ENCODE assay signal across 9 mouse cellular contexts in genomic region chr4:99947192-99947591, GRCm38 (mm10). TPM values are rescaled to one million over a fixed set of nuclear protein-coding genes. Genes with fewer than 3 reads are reported as not detected.
DNase-seq lines count a peak whose midpoint lies in the region; ATAC-seq and TF ChIP-seq lines count a peak whose summit lies in the region.
"Had no signal": no experiment of that assay in that cellular context is flagged by ENCODE, and none has a peak within 500 bp of the region (broad histone marks: within the 10 kb centered on the region; RNA-seq: fewer than 3 reads in every experiment).

No protein-coding gene starts in this region.

- no peak for DNase-seq in lung, adult 2 months
- DNase-seq in R1 (ENCODE audit: low read depth, low spot score): peak; percentile 42
- peak; percentile 67 for DNase-seq in hindbrain, postnatal 0 days (ENCODE audit: low spot score)
- DNase-seq in retina, embryonic 14.5 days (ENCODE audit: low spot score): peak; percentile 68
- DNase-seq in spleen, postnatal 36 days (ENCODE audit: low spot score in 2 of 2): no peak
- DNase-seq in layer of hippocampus, postnatal 36 days: no peak
- no peak for DNase-seq in natural killer cell, adult 2 months (ENCODE audit: low spot score in 2 of 2)
- DNase-seq: right cerebral cortex, postnatal 14 days had no signal

- 0 out of 2 replicates have a peak overlapping the region, but pooled peaks have one; percentile 30 for H3K27ac ChIP-seq in lung, embryonic 15.5 days
- H3K27ac ChIP-seq in hindbrain, postnatal 0 days: no peak overlapping the region

- H3K36me3 ChIP-seq in lung, embryonic 15.5 days: no peaks in the 10 kb centered on the region
- no peaks in the 10 kb centered on the region for H3K36me3 ChIP-seq in hindbrain, postnatal 0 days (ENCODE audit: insufficient read depth, low read length)

- no peak overlapping the region for H3K4me2 ChIP-seq in lung, embryonic 15.5 days
- H3K4me2 ChIP-seq in hindbrain, postnatal 0 days (ENCODE audit: low read depth, low read length): no peak overlapping the region

- H3K4me1 ChIP-seq in lung, embryonic 15.5 days: 0 out of 2 replicates have a peak, but pooled peaks cover 4% of the 10 kb centered on the region
- no peaks in the 10 kb centered on the region; the same call in 1 of the 2 replicates for H3K4me1 ChIP-seq in lung, adult 2 months (ENCODE audit: control insufficient read depth, insufficient read depth, low read length)
- H3K4me1 ChIP-seq in hindbrain, postnatal 0 days (ENCODE audit: insufficient read depth, low read length): no peaks in the 10 kb centered on the region

- H3K4me3 ChIP-seq in lung, embryonic 15.5 days: no peak overlapping the region
- no peak overlapping the region for H3K4me3 ChIP-seq in lung, adult 2 months (replicated peaks; ENCODE audit: extremely low read depth, low read depth, low read length)
- H3K4me3 ChIP-seq in hindbrain, postnatal 0 days (ENCODE audit: low read length): no peak overlapping the region

- TF ChIP-seq POLR2A in lung, adult 2 months (IDR thresholded peaks at IDR 0.05; ENCODE audit: borderline replicate concordance, extremely low read depth, low read depth, low read length): no peak

- no peak overlapping the region for H3K9ac ChIP-seq in lung, embryonic 15.5 days
- H3K9ac ChIP-seq in hindbrain, postnatal 0 days (replicated peaks; ENCODE audit: low read length): no peak overlapping the region

- 62% methylated on average over 1 of the region's 1 CpGs for WGBS in lung, embryonic 15.5 days
- WGBS in lung, adult 2 months: 50% methylated on average over 1 of the region's 1 CpGs
- 86% methylated on average over 1 of the region's 1 CpGs for WGBS in hindbrain, postnatal 0 days

- ATAC-seq in lung, embryonic 15.5 days (ENCODE audit: borderline replicate concordance, extremely low read depth, low FRiP score, low TSS enrichment): no peak
- peak; percentile 54; the same call in 1 of the 2 replicates for ATAC-seq in hindbrain, postnatal 0 days

- no peaks in the 10 kb centered on the region for H3K27me3 ChIP-seq in lung, embryonic 15.5 days
- no peaks in the 10 kb centered on the region for H3K27me3 ChIP-seq in hindbrain, postnatal 0 days (ENCODE audit: insufficient read depth, low read length)

- H3K9me3 ChIP-seq in lung, embryonic 15.5 days: no peaks in the 10 kb centered on the region
- no peaks in the 10 kb centered on the region for H3K9me3 ChIP-seq in hindbrain, postnatal 0 days (ENCODE audit: low read length)

- no peak for TF ChIP-seq CTCF in lung, adult 2 months (IDR thresholded peaks at IDR 0.05; ENCODE audit: insufficient read depth, low read length)
- peak; percentile 71 for TF ChIP-seq CTCF in hindbrain, postnatal 0 days (IDR thresholded peaks at IDR 0.05; ENCODE audit: low read depth)

RNA-seq across cellular contexts. Expression of gene Itgb3bp, which starts 17.6 kb away (rescaled TPM):
- 38.4 and 41.1 TPM in 2 replicates for polyA plus RNA-seq in lung, embryonic 15.5 days (2015; fragmentation: Nextera tagmentation; extraction: Ambion mirVana)
- polyA plus RNA-seq in lung, adult 2 months (2012; rRNA removed): 0.38 and 0.52 TPM in 2 replicates
- total RNA-seq in hindbrain, postnatal 0 days (2014; rRNA removed): 1.8 and 2.8 TPM in 2 replicates
- 12.7 and 13.9 TPM in 2 replicates for polyA plus RNA-seq in hindbrain, postnatal 0 days (2015; fragmentation: Nextera tagmentation; extraction: Ambion mirVana)
- 1 to 10 TPM; 4.4 to 6.0 TPM for total RNA-seq in layer of hippocampus, postnatal 36 days (2021)

RNA-seq across cellular contexts. Expression of gene Pgm1, which starts 18.0 kb away (rescaled TPM):
- polyA plus RNA-seq in lung, embryonic 15.5 days (2015; fragmentation: Nextera tagmentation; extraction: Ambion mirVana): 71.5 and 79.2 TPM in 2 replicates
- polyA plus RNA-seq in lung, adult 2 months (2012; rRNA removed): 31.4 and 45.2 TPM in 2 replicates
- total RNA-seq in hindbrain, postnatal 0 days (2014; rRNA removed): 124 and 125 TPM in 2 replicates
- 125 and 128 TPM in 2 replicates for polyA plus RNA-seq in hindbrain, postnatal 0 days (2015; fragmentation: Nextera tagmentation; extraction: Ambion mirVana)
- total RNA-seq in layer of hippocampus, postnatal 36 days (2021): 10 to 100 TPM; 58.6 to 62.7 TPM

Comparison
In these comparisons a context has a peak if more than half of its experiments do, and no peak if none do; other contexts are left out.
1. DNase-seq: peak in R1 (single experiment), hindbrain, postnatal 0 days (single experiment) and retina, embryonic 14.5 days (single experiment); none in lung, adult 2 months (single experiment), spleen, postnatal 36 days (0 of 2), layer of hippocampus, postnatal 36 days (0 of 2) and natural killer cell, adult 2 months (0 of 2).